Mouse (Mus musculus) kidney, postnatal 25 days (tissue): ENCODE results near the gene Nr4a2.

ENCODE experiments used
- DNase-seq, 2 experiments: peaks; one replicate each; pipeline ENCODE4 v3.0.0; 2021; ENCODE audit warnings: mixed read lengths in 2 of 2

Nr4a2 gene

GRCm38 (mm10) chr2:57111791-57112538, 11.8 kb downstream of the Nr4a2 start:
- DNase-seq = peak in 1 of 2 experiments; percentile 35

GRCm38 (mm10) chr2:57111011-57111790, 12.6 kb downstream of the Nr4a2 start:
- peak in 1 of 2 experiments; percentile 37 for DNase-seq

- DNase-seq = no peak
Observed at GRCm38 (mm10) chr2:57110401-57110800, 13.4 kb downstream of the Nr4a2 start.

- no peak for DNase-seq
Observed at GRCm38 (mm10) chr2:57109926-57110325, 13.9 kb downstream of the Nr4a2 start.

- no peak for DNase-seq
Observed at GRCm38 (mm10) chr2:57109301-57109700, 14.5 kb downstream of the Nr4a2 start.

- DNase-seq = no peak
Observed at GRCm38 (mm10) chr2:57108349-57108930, 15.4 kb downstream of the Nr4a2 start.

- DNase-seq = no peak
Observed at GRCm38 (mm10) chr2:57105401-57105800, 18.4 kb downstream of the Nr4a2 start.

GRCm38 (mm10) chr2:57104731-57105130, 19.1 kb downstream of the Nr4a2 start:
- DNase-seq = no peak

GRCm38 (mm10) chr2:57103845-57104660, 19.8 kb downstream of the Nr4a2 start:
- no peak for DNase-seq

- DNase-seq = no peak
Observed at GRCm38 (mm10) chr2:57102856-57103844, 20.7 kb downstream of the Nr4a2 start.

GRCm38 (mm10) chr2:57102091-57102855, 21.5 kb downstream of the Nr4a2 start:
- peak in 1 of 2 experiments; percentile 52 for DNase-seq

- DNase-seq = no peak
Observed at GRCm38 (mm10) chr2:57100241-57100640, 23.6 kb downstream of the Nr4a2 start.

- no peak for DNase-seq
Observed at GRCm38 (mm10) chr2:57072452-57072851, 51.4 kb downstream of the Nr4a2 start.

GRCm38 (mm10) chr2:57063480-57063879, 60.3 kb downstream of the Nr4a2 start:
- DNase-seq = no peak
